Mouse (Mus musculus) myocyte (in vitro differentiated cells): ENCODE measurements around the gene Srsf2.

ENCODE experiments used
- POLR2A ChIP-seq: IDR thresholded peaks from one replicate; pipeline ENCODE4 v1.6.1; 2011; ENCODE audit warnings: low read depth, mild to moderate bottlenecking, control low read depth, moderate library complexity; ENCODE audit not compliant: insufficient read length
- USF1 ChIP-seq: IDR thresholded peaks from one replicate; pipeline ENCODE4 v1.6.1; 2011; ENCODE audit warnings: low read depth, mild to moderate bottlenecking, control low read depth, moderate library complexity

DNA sequence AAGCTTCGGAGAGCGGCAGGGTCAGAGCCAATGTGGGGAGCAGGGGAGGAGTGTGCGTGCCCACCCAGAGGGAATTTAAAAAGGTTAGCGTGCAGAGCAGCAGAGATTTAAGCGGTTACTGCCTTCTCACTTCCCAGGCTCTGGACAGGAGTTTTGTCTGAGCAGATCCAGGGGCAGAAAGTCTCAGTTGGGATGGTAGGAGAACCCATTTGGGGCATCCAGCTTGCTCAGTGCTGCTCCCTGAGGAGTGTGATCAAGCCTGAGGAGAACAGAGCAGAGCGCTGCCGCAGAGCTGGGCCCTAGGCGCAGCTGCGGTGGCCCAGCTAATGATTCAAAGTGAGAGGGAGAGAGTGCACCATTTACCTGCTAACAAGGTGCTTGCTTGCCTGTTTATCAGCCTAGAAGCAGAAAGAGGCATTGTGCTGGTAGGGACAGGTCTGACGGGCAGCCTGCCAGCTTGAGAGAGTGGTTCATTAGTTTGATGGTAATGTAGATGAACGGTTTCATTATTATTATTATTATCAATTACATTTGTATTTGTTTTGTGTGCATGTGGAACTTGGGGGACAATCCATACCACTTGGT, 44.0 kb downstream of the Srsf2 start:
- TF ChIP-seq POLR2A, result no peak
- no peak for TF ChIP-seq USF1
